Mouse (Mus musculus) heart, embryonic 15.5 days (tissue): ENCODE measurements around the gene Gnb1l. TPM values are rescaled to one million over a fixed set of nuclear protein-coding genes. Genes with fewer than 3 reads are reported as not detected.

Experiments
- ATAC-seq: fragments of 200-750 bp; cut with Nextera tagmentation; replicated peaks from 2 replicates; pipeline ENCODE4 v1.8.0; 2017; ENCODE audit warnings: low read depth, moderate TSS enrichment; ENCODE audit not compliant: insufficient number of reproducible peaks, insufficient read depth, low FRiP score
- H3K27ac ChIP-seq: fragments of 300-500 bp; sonication (generic); 2 replicates; pipeline ENCODE4 v1.5.1; 2015; ENCODE audit warnings: mild to moderate bottlenecking, inconsistent platforms
- H3K27me3 ChIP-seq: fragments of 300-500 bp; sonication (generic); 2 replicates; pipeline ENCODE4 v1.6.1; 2015; ENCODE audit warnings: inconsistent platforms
- H3K36me3 ChIP-seq: fragments of 300-500 bp; sonication (generic); 2 replicates; pipeline ENCODE4 v1.6.1; 2015; ENCODE audit warnings: mild to moderate bottlenecking, inconsistent platforms
- H3K4me1 ChIP-seq: fragments of 300-500 bp; sonication (generic); replicated peaks from 2 replicates; pipeline ENCODE4 v1.6.1; 2015; ENCODE audit warnings: inconsistent platforms
- H3K4me2 ChIP-seq: fragments of 300-500 bp; sonication (generic); 2 replicates; pipeline ENCODE4 v1.6.1; 2015; ENCODE audit warnings: inconsistent platforms, mild to moderate bottlenecking, moderate library complexity
- H3K4me3 ChIP-seq: fragments of 300-500 bp; sonication (generic); 2 replicates; pipeline ENCODE4 v1.5.1; 2015; ENCODE audit warnings: mild to moderate bottlenecking, inconsistent platforms
- H3K9ac ChIP-seq: fragments of 300-500 bp; sonication (generic); 2 replicates; pipeline ENCODE4 v1.6.1; 2015; ENCODE audit warnings: mild to moderate bottlenecking, inconsistent platforms
- H3K9me3 ChIP-seq: fragments of 300-500 bp; sonication (generic); replicated peaks from 2 replicates; pipeline ENCODE4 v1.6.1; 2016; ENCODE audit warnings: inconsistent platforms
- WGBS: fragments of 180-500 bp; shearing (Covaris S2); methylation state at CpG from one replicate; pipeline ENCODE4 v1.1.7; 2015; ENCODE audit warnings: mixed read lengths; 5-methylcytosine and 5-hydroxymethylcytosine counted together
- polyA plus RNA-seq: library from polyadenylated mRNA; unstranded; fragments of >200 nt; fragmentation: Nextera tagmentation; extraction: Ambion mirVana; gene quantifications from 2 replicates; pipeline ENCODE4 v1.2.1, GENCODE M21; 2015

The Gnb1l gene
- polyA plus RNA-seq, 1 experiment from 2014 or later, result 9.3 TPM

DNA sequence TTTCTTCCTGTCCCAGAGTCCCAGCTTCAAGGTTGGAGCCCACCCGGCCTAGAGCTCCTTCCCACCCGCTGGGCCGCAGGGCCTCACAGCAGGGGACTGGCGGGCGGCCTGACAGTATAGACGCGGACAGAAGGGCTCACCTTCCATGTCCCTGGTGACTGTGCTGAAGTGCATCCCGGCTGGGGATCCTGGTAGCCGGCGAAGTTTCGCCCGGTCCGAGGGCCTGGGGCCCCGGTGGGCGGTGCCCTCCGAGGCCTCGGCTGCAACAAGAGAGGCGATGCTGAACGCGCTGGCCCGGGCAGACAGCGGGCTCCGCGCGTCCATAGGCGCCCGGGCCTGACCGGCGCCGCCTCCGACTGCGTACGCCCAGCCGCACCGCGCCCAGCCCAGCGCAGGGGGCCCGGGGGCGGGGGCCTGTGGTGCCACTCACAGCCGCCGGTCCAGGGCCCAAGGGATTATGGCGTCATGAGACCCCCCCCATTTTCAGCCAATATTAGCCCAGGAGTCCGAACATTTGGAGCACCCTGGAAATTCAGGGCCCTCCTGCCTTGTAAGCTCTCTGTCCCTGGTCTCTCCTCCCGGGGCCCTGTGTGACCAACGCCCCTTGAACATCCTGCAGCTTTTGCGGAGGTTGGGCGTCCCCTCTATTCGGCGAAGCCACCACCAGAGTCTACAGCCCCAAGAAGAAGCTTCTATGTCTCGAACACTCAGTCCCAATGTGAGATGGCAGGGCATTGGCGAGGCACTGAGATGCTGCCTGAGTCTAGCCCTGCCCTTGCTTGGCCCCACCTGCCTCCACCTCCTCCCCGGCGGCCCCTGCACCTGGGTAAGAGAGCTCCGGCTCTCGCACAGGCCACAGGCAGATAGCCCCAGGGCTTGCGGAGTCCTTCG is 89.6 kb downstream of the Gnb1l start:
- no peak overlapping the region for H3K27ac ChIP-seq
- H3K9ac ChIP-seq, result peak overlapping the region; percentile 12; the same call in 1 of the 2 replicates
- H3K36me3 ChIP-seq, result no peaks in the 10 kb centered on the region
- H3K27me3 ChIP-seq, result peaks cover 97% of the 10 kb centered on the region
- peak overlapping the region; percentile 83 for H3K4me2 ChIP-seq
- H3K4me1 ChIP-seq, result peaks cover 54% of the 10 kb centered on the region
- 4% methylated on average over 57 of the region's 57 CpGs for WGBS
- no peaks in the 10 kb centered on the region for H3K9me3 ChIP-seq
- peak overlapping the region; percentile 28 for H3K4me3 ChIP-seq
- ATAC-seq, result no peak

DNA sequence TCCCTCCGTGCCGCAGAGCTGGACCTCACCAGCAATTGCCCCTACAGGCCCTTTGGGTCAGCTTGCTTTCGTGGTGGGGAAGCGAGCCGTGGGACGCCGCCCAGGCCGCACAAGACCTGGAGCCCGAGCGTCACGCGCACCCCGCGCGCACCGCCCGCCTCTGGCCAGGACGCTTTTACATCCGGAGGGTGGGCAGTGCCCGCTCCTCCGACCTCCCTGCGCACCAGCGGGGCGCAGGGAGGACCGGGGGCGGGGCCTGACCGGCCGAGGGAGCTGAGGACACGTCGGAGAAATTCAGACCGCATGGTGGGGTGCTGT is 90.2 kb downstream of the Gnb1l start:
- Histone ChIP-seq H3K27me3 (peaks cover 97% of the 10 kb centered on the region), H3K27ac (no peak overlapping the region), H3K9ac (no peak overlapping the region), H3K9me3 (no peaks in the 10 kb centered on the region), H3K4me3 (peak overlapping the region; percentile 28), H3K4me1 (peaks cover 54% of the 10 kb centered on the region), H3K4me2 (peak overlapping the region; percentile 12; the same call in 1 of the 2 replicates), H3K36me3 (no peaks in the 10 kb centered on the region)
- ATAC-seq, result peak; percentile 23; the same call in 1 of the 2 replicates
- WGBS, result 16% methylated on average over 31 of the region's 31 CpGs

DNA sequence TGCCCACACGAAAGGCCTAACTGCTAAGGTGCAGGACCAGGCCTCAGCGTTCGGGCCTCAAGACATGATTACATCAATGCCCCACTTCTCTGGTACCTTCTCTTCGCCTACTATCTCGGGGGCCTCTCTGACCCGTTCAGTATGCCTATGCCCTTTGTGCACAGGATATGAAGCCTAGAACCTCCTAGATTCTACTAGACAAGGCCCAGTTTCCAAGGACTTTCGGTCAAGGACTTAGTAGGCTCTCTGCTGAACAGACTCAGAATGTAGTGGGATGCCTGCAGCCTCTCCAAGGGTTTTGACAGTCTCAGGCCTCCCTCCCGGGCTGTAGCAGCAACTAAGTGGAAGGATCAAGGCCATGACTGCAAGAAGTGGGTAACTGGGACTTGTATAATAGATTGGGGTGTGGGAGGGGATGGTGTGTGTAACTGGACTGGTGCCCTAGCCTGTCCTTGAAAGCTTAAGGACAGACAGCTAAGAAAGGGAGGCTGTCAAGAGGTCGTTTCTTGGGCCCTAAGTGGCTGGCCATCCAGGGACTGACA is 90.6 kb downstream of the Gnb1l start:
- WGBS, result 61% methylated on average over 9 of the region's 9 CpGs
- no peak for ATAC-seq
- Histone ChIP-seq H3K4me2 (no peak overlapping the region), H3K9me3 (no peaks in the 10 kb centered on the region), H3K36me3 (no peaks in the 10 kb centered on the region), H3K27ac (no peak overlapping the region), H3K27me3 (peaks cover 97% of the 10 kb centered on the region), H3K9ac (no peak overlapping the region), H3K4me1 (peaks cover 54% of the 10 kb centered on the region), H3K4me3 (no peak overlapping the region)

DNA sequence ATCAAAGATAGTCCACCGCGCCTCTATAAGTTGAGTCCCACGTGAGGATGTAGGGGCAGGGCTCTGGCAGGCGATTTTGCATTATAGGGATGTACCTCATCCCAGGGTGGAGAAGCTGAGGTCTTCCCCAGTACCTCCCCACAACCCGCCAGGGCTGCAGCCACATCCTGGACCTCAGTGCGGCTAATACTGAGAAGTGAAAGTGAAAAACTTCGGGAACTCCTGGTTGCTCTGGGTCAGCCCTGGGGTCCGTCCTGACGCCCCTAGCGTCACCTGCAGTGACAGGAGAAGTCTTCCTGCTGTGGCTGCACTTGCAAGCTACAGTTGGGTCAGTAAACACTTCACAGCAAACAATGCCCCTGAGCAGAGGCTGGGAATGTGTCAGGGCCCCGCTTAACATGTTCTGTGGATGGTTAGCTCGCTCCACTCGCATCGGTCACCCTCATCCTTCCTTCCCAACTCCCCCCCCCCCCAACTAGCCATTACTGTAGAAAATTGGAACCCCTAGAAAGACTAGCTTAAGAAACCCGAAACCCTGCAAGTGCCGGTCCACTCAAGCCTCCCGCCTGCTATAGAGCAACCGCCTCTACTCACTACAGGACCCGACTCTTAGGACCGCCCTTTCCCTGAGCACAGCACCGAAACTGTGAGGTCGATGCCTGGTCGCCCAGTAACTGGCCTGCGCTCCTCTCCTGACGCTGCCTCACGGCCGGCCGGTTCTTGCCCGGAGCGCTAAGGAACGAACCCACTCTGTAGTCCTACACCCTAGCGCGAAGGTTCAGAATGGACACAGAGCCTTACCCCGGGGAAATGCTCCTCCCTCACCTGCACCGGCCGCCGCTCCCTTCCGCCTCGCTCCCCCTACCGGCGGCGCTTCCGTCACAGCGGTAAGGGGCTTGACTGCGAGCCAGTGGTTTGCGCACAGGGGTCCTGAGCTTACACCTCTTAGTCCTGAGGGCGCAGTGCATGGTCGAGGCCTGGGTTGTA is 91.6 kb downstream of the Gnb1l start, which contains the start of gene Tbx1:
Tbx1 (minus strand) TSS at position 868 of the 987 bp plus-strand sequence.
- H3K27ac ChIP-seq, result no peak within 1 kb of the TSS
- 6% methylated on average over 48 of the region's 48 CpGs for WGBS
- H3K27me3 ChIP-seq, result peaks cover 94% of the 10 kb centered on the region
- H3K4me1 ChIP-seq, result peaks cover 53% of the 10 kb centered on the region
- 0 out of 2 replicates have a peak within 1 kb of the TSS, but pooled peaks have one; percentile 12 for H3K9ac ChIP-seq
- ATAC-seq, result no peak
- no peaks in the 10 kb centered on the region for H3K36me3 ChIP-seq
- H3K9me3 ChIP-seq, result no peaks in the 10 kb centered on the region
- peak within 1 kb of the TSS; percentile 64 for H3K4me2 ChIP-seq
- peak within 1 kb of the TSS; percentile 41 for H3K4me3 ChIP-seq

DNA sequence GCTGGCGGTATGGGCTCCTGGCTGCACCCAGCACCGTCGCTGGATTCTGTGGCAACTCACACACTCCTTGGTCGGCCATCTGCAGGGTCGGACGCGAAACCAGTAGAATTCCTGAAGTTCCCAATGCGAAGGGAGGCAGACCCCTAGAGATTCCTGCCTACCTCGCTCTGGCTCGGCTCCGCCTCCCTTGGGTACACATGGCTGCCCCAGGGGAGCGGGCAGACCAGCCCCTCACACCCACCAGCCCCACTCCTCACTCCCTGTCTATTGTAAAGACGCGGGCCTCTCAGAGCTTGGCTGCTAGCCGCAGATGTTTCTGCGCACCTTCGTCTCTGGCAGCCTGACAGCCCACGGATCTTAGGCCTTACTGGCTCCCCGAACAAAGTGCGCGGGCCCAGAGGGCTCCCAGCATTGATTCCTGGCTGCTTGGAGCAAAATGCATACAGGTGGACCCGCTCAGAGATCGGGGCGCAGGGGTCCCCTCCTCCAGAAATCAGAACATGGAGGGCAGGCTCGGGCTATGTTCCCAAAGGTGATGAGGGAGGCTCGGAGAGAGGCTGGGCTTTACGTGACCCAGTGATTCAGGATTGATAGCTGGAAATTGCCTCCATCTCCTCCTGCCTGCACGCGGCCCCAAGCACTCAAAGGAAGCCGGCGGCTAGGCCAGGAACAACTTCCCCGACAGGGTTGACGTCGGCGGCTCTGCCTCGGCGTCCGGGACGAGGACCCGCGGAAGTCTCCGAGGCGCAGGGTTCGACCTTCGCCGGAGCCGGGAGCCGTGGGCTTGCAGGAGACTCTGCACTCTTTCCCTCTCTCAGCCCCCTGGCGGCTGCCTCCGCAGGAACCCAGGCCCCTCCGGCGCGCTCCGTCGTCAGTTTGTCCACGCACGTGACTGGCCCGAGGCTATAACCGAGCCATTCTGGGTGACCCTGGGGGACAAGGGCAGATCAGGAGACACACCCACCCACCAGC is 92.8 kb downstream of the Gnb1l start:
- peaks cover 44% of the 10 kb centered on the region for H3K4me1 ChIP-seq
- 0 out of 2 replicates have a peak overlapping the region, but pooled peaks have one; percentile 12 for H3K9ac ChIP-seq
- 3% methylated on average over 59 of the region's 59 CpGs for WGBS
- peaks cover 92% of the 10 kb centered on the region for H3K27me3 ChIP-seq
- no peaks in the 10 kb centered on the region for H3K9me3 ChIP-seq
- H3K4me3 ChIP-seq, result peak overlapping the region; percentile 35
- no peaks in the 10 kb centered on the region for H3K36me3 ChIP-seq
- H3K27ac ChIP-seq, result no peak overlapping the region
- H3K4me2 ChIP-seq, result peak overlapping the region; percentile 57
- ATAC-seq, result no peak

DNA sequence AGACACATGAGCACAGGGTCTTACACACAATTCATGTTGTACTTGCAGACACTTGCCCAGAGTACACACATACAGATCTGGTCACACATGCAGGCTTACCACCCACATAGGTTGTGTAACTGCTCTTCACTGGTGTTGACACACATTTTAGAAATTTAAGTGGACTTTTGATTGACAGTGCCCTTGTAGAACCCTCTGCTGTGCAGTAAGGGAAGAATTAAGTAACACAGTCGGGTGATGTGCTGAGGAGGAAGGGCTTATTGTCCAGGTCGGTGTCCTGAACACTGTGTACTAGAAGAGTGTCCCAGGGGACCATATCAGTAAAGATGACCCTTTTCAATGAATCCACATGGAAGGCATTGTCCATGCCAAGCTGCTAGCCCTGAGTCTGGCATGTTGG is 95.4 kb downstream of the Gnb1l start:
- Histone ChIP-seq H3K9me3 (no peaks in the 10 kb centered on the region), H3K9ac (no peak overlapping the region), H3K4me1 (peaks cover 21% of the 10 kb centered on the region), H3K27me3 (peaks cover 78% of the 10 kb centered on the region), H3K27ac (no peak overlapping the region), H3K36me3 (no peaks in the 10 kb centered on the region), H3K4me3 (no peak overlapping the region), H3K4me2 (no peak overlapping the region)
- ATAC-seq, result no peak
- 69% methylated on average over 2 of the region's 2 CpGs for WGBS

DNA sequence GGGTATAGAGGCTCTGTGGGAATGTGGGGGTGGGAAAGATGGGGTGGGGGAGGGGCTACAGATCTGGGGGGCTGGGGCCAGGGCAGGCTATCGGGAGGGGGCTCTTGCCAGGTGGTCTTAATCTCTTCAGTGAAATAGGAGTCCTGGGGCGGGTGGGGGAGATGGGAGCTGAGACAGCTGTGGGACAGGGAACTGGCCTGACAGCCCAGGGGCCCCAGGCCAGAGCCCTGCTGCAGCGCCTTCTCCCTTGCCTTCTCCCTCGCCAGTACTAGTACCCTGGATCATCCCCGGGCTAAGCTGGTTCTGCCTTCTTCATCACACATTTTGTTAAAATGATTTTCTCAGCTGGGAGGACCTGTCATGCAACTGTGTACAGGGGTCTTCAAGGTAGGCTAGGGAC is 97.7 kb downstream of the Gnb1l start:
- no peak overlapping the region for H3K9ac ChIP-seq
- 48% methylated on average over 5 of the region's 5 CpGs for WGBS

DNA sequence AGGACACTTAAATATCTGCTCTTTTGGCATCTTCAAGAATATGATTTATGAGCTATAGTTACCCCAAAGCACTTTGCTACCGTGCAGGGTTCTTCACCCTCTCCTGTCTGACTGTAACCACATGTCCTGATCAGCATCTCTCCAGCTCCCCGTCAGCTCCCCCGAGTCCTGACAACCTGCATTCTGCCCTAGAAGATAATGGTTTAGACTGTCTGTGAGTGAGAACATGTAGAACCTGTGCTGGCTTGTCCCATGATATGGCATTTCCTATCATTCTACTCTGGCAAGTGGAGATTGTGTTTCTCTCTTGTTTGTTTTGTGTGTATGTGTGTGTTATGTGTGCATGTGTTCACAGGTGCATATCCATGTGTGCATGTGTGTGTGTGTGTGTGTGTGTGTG is 99.5 kb downstream of the Gnb1l start:
- WGBS, result 65% methylated on average over 3 of the region's 3 CpGs

More for the DNA sequence above, 97.7 kb downstream of the Gnb1l start:
- no peak overlapping the region for H3K4me2 ChIP-seq
- H3K27me3 ChIP-seq, result peaks cover 54% of the 10 kb centered on the region
- ATAC-seq, result no peak
- peaks cover 7% of the 10 kb centered on the region for H3K4me1 ChIP-seq
- no peak overlapping the region for H3K4me3 ChIP-seq
- no peaks in the 10 kb centered on the region for H3K36me3 ChIP-seq
- H3K27ac ChIP-seq, result no peak overlapping the region
- no peaks in the 10 kb centered on the region for H3K9me3 ChIP-seq

DNA sequence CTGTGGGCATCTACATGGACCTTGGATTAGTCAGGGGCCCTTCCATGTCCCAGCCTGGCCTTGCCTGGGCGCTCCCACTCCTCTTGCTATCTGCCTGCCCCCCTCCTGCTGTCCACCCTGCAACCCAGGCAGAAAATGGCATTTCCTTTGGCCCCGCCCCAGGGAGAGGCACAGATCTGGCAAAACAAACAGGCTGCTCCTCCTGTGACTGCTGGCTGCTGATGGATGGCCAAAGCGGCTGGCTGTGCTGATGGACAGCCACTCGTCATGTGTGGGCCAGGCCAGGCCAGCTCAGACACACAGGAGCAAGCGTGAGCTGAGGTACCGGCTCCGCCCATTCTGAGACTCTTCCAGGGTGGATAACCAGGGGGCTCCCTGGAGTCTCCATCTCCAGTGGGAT is 102.9 kb downstream of the Gnb1l start:
- Histone ChIP-seq H3K27me3 (peaks cover 11% of the 10 kb centered on the region), H3K4me1 (peaks cover 22% of the 10 kb centered on the region), H3K4me2 (no peak overlapping the region), H3K4me3 (no peak overlapping the region), H3K9me3 (no peaks in the 10 kb centered on the region), H3K36me3 (no peaks in the 10 kb centered on the region), H3K9ac (no peak overlapping the region), H3K27ac (no peak overlapping the region)
- WGBS, result 62% methylated on average over 7 of the region's 7 CpGs
- ATAC-seq, result no peak

More for the DNA sequence above, 99.5 kb downstream of the Gnb1l start:
- no peak for ATAC-seq
- H3K4me1 ChIP-seq, result 0 out of 2 replicates have a peak, but pooled peaks cover 6% of the 10 kb centered on the region
- H3K36me3 ChIP-seq, result no peaks in the 10 kb centered on the region
- no peaks in the 10 kb centered on the region for H3K9me3 ChIP-seq
- no peak overlapping the region for H3K4me2 ChIP-seq
- H3K27me3 ChIP-seq, result peaks cover 40% of the 10 kb centered on the region
- H3K27ac ChIP-seq, result no peak overlapping the region
- no peak overlapping the region for H3K9ac ChIP-seq
- H3K4me3 ChIP-seq, result no peak overlapping the region

DNA sequence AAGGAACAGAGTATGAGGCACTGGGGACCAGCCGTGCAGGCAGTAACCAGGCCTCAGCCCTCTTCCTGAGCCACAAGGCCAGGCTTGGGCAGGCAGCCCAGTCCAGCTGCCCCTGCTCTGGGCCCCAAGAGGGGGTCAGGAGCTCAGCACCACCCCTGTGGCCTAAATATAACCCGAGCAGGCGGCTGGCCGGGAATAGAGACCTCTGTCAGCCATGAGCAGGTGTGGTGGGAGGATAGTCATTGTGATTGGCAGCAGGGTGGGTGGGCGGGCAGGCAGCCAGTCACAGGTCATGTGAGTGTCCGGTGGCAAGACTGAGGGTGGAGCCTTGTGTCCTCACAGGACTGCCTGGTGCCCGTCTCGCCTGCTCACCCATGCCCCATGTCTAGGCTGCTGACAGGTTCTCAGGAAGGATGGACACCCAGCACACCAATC is 105.8 kb downstream of the Gnb1l start:
- peak; percentile 70 for ATAC-seq
- peaks cover 19% of the 10 kb centered on the region; the same call in 1 of the 2 replicates for H3K27me3 ChIP-seq
- H3K36me3 ChIP-seq, result no peaks in the 10 kb centered on the region
- 36% methylated on average over 8 of the region's 8 CpGs for WGBS
- peaks cover 29% of the 10 kb centered on the region for H3K4me1 ChIP-seq
- no peaks in the 10 kb centered on the region for H3K9me3 ChIP-seq
- H3K4me3 ChIP-seq, result no peak overlapping the region
- H3K9ac ChIP-seq, result 0 out of 2 replicates have a peak overlapping the region, but pooled peaks have one; percentile 24
- H3K27ac ChIP-seq, result peak overlapping the region; percentile 65
- no peak overlapping the region for H3K4me2 ChIP-seq
